In the genomic region with DNA sequence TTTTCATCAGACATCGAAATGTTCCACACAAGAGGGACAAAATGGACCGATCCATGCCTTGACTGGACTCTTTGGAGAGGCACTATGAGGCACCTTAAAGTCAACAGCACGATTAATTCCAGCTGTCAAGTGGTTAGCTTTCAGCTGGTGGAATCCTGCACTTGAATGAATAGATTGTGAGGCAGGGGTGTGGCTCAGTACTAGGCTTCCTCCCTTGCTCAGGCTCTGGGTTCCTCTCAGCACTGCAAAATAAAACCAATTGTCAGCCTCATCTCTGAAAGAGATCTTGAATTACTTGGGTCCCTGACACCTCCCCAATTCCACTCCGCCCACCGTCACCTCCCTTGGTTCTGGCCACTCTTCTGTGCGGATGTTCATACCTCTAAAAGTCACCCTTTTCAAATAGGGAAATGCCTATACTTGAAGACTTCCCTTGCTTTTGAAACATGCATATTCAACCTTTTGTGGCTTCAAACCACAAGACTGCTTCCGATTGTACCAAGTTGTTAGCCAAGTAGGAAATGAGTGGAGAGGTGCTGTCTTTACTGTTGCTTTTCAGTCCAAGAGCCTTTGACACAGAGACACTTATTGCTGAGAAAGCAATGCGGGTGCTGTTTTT, we compare ENCODE assay signal across 28 mouse cellular contexts.
DNase-seq lines count a peak whose midpoint lies in the region; ATAC-seq lines count a peak whose summit lies in the region.
"Had no signal": no experiment of that assay in that cellular context is flagged by ENCODE, and none has a peak within 500 bp of the region (broad histone marks: within the 10 kb centered on the region; RNA-seq: fewer than 3 reads in every experiment).

No protein-coding gene starts in this region.

- H3K9me3 ChIP-seq in hindbrain, embryonic 11.5 days (ENCODE audit: control insufficient read depth, low read length), result no peaks in the 10 kb centered on the region
- no peaks in the 10 kb centered on the region for H3K9me3 ChIP-seq in forebrain, embryonic 15.5 days
- H3K9me3 ChIP-seq: forebrain, embryonic 10.5 days; G1E; heart, embryonic 15.5 days; kidney, embryonic 15.5 days; limb, embryonic 15.5 days; stomach, embryonic 15.5 days had no signal

- no peak overlapping the region for H3K4me3 ChIP-seq in hindbrain, embryonic 11.5 days (ENCODE audit: low read depth, low read length)
- no peak overlapping the region for H3K4me3 ChIP-seq in forebrain, embryonic 15.5 days
- H3K4me3 ChIP-seq: forebrain, embryonic 10.5 days; heart, embryonic 15.5 days; kidney, embryonic 15.5 days; left cerebral cortex, adult 2 months; limb, embryonic 15.5 days; stomach, embryonic 15.5 days had no signal

- H3K4me2 ChIP-seq in hindbrain, embryonic 11.5 days (replicated peaks; ENCODE audit: low read depth, low read length), result no peak overlapping the region
- H3K4me2 ChIP-seq in forebrain, embryonic 15.5 days (replicated peaks), result no peak overlapping the region
- H3K4me2 ChIP-seq: heart, embryonic 15.5 days; kidney, embryonic 15.5 days; limb, embryonic 15.5 days; stomach, embryonic 15.5 days had no signal

- no peaks in the 10 kb centered on the region for H3K36me3 ChIP-seq in hindbrain, embryonic 11.5 days (ENCODE audit: control insufficient read depth, insufficient read depth, low read length)
- no peaks in the 10 kb centered on the region for H3K36me3 ChIP-seq in forebrain, embryonic 15.5 days
- H3K36me3 ChIP-seq: forebrain, embryonic 10.5 days; G1E; heart, embryonic 15.5 days; kidney, embryonic 15.5 days; limb, embryonic 15.5 days; stomach, embryonic 15.5 days had no signal

- no peak overlapping the region for H3K27ac ChIP-seq in hindbrain, embryonic 11.5 days (ENCODE audit: low read depth, low read length)
- no peak overlapping the region for H3K27ac ChIP-seq in forebrain, embryonic 15.5 days (replicated peaks)
- H3K27ac ChIP-seq: forebrain, embryonic 10.5 days; heart, embryonic 15.5 days; kidney, embryonic 15.5 days; left cerebral cortex, adult 2 months; limb, embryonic 15.5 days; liver, embryonic 14.5 days; stomach, embryonic 15.5 days had no signal

- H3K9ac ChIP-seq in hindbrain, embryonic 11.5 days (ENCODE audit: low read depth, low read length), result no peak overlapping the region
- H3K9ac ChIP-seq in forebrain, embryonic 15.5 days (replicated peaks), result no peak overlapping the region
- H3K9ac ChIP-seq: forebrain, postnatal 0 days; heart, embryonic 15.5 days; kidney, embryonic 15.5 days; limb, embryonic 15.5 days; liver, embryonic 14.5 days; stomach, embryonic 15.5 days had no signal

- peak; percentile 93 to 98 for ATAC-seq in hematopoietic stem cell, adult 5-6 weeks (replicated peaks in 1 of 2; ENCODE audit: insufficient read depth in 1 of 2, low FRiP score in 2 of 2, low TSS enrichment in 1 of 2, low read depth in 1 of 2, poor library complexity in 2 of 2, severe bottlenecking in 2 of 2)
- no peak for ATAC-seq in hindbrain, embryonic 11.5 days (ENCODE audit: low FRiP score)
- no peak for ATAC-seq in forebrain, embryonic 15.5 days (replicated peaks)
- ATAC-seq: forebrain, postnatal 0 days; hindbrain, embryonic 16.5 days had no signal

- DNase-seq in thymus, postnatal 4 days, result peak; percentile 15
- DNase-seq in thymus, postnatal 25 days, result no peak
- DNase-seq in T-cell, adult 2 months (ENCODE audit: low spot score), result peak; percentile 4
- peak; percentile 13 for DNase-seq in naive thymus-derived CD4-positive, alpha-beta T cell, adult 2 months (ENCODE audit: low read depth)
- no peak for DNase-seq in hindbrain, embryonic 11.5 days (ENCODE audit: low spot score)
- no peak for DNase-seq in layer of hippocampus, adult 9-11 months
- DNase-seq: adrenal gland, postnatal 25 days; cerebellum, adult 11 months; cerebellum, postnatal 10 days; forebrain, postnatal 0 days; gastrocnemius, postnatal 36 days; heart, postnatal 4 days; kidney, adult 11 months; midbrain, embryonic 14.5 days; right cerebral cortex, adult 18-20 months; right cerebral cortex, postnatal 4 days; thymus, adult 18-20 months had no signal

- H3K4me1 ChIP-seq in hindbrain, embryonic 11.5 days (replicated peaks; ENCODE audit: control insufficient read depth, insufficient read depth, low read length), result no peaks in the 10 kb centered on the region
- H3K4me1 ChIP-seq in forebrain, embryonic 15.5 days, result no peaks in the 10 kb centered on the region
- H3K4me1 ChIP-seq: heart, embryonic 15.5 days; stomach, embryonic 15.5 days had no signal

- no peaks in the 10 kb centered on the region for H3K27me3 ChIP-seq in hindbrain, embryonic 11.5 days (ENCODE audit: control insufficient read depth, insufficient read depth, low read length)
- H3K27me3 ChIP-seq in forebrain, embryonic 15.5 days, result no peaks in the 10 kb centered on the region
- H3K27me3 ChIP-seq: heart, embryonic 15.5 days; kidney, embryonic 15.5 days; limb, embryonic 15.5 days; stomach, embryonic 15.5 days had no signal

- 85% methylated on average over 8 of the region's 8 CpGs for WGBS in hindbrain, embryonic 11.5 days
- 87% methylated on average over 8 of the region's 8 CpGs for WGBS in forebrain, embryonic 15.5 days

Comparison
In these comparisons a context has a peak if more than half of its experiments do, and no peak if none do; other contexts are left out.
1. DNase-seq: peak in thymus, postnatal 4 days (single experiment), T-cell, adult 2 months (single experiment) and naive thymus-derived CD4-positive, alpha-beta T cell, adult 2 months (single experiment); none in thymus, postnatal 25 days (single experiment), hindbrain, embryonic 11.5 days (single experiment) and layer of hippocampus, adult 9-11 months (single experiment).
2. ATAC-seq: peak in hematopoietic stem cell, adult 5-6 weeks (2 of 2); none in hindbrain, embryonic 11.5 days (single experiment) and forebrain, embryonic 15.5 days (single experiment).